Mouse (Mus musculus): ENCODE measurements around the gene Asnsd1. TPM values are rescaled to one million over a fixed set of nuclear protein-coding genes. Genes with fewer than 3 reads are reported as not detected.

The Asnsd1 gene
- polyA plus RNA-seq, 1 experiment, result 5.6 TPM

DNA sequence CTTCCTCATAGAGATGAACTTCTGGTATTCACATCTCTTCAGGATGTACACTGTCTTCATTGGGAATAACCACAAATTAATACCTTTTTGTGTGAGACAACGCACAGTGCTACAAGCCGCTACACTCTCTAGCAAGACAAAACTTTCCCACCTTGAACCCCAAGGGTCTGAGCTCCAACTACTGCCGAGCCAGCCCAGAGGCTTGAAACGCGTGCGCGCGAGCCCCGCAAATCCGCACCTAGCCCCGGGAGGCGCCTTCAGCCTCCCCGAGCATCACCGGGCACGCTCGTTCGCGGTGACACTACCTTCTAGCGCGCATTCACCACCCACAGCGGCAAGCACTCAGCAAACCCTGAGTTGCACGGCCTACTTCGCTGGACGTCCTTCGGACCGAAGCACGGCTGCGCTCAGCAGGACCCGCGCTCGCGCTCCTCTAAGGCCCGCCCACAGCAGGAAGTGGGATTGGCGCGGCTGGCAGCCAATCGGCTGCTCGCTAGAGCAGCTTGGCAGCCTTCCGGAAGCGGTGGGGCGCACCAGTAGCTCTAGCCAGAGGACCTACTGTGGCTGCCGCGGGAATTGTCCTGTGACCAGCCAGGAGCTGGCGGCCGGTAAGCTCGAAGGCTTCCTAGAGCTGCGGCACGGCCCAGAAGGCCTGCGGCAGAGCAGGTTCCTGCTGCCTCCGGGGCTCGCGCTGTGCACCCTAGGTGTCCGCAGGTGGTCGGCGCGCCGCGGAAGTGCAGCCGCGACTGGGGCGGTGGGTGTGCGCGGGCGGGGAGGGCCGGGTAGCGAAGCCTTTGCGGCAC is 55.8 kb downstream of the Asnsd1 start, which contains the start of the genes Pms1, Ormdl1 and Gm28778:
Pms1 (minus strand) TSS at position 438 of the 803 bp plus-strand sequence.
Ormdl1 (plus strand) TSS at position 515 of the 803 bp plus-strand sequence.
Gm28778 (plus strand) TSS at position 531 of the 803 bp plus-strand sequence.
- peak; percentile 80 for DNase-seq (ENCODE audit: low read depth, low spot score)
- under 1% methylated on average over 66 of the region's 66 CpGs for WGBS

Other genes with a start within 250 kb of the Asnsd1 start
- gene 1700019A02Rik, start 165.1 kb downstream of the Asnsd1 start, polyA plus RNA-seq (2012; rRNA removed), result not detected in 2 replicates
- gene Pms1, start 55.7 kb downstream of the Asnsd1 start, polyA plus RNA-seq (2012; rRNA removed), result 0.92 and 2.1 TPM in 2 replicates
- gene Ormdl1, start 55.7 kb downstream of the Asnsd1 start, polyA plus RNA-seq (2012; rRNA removed), result 10.0 and 10.8 TPM in 2 replicates
- 11.8 and 19.8 TPM in 2 replicates for gene Gm28778, start 55.6 kb downstream of the Asnsd1 start, polyA plus RNA-seq (2012; rRNA removed)
- gene Osgepl1, start 39.1 kb downstream of the Asnsd1 start, polyA plus RNA-seq (2012; rRNA removed), result 3.7 and 4.6 TPM in 2 replicates
- not detected in 2 replicates for gene Asdurf, start 133 bp downstream of the Asnsd1 start, polyA plus RNA-seq (2012; rRNA removed)
- not detected in 2 replicates for gene Gm28551, start 85 bp downstream of the Asnsd1 start, polyA plus RNA-seq (2012; rRNA removed)

All from large intestine, adult 2 months (tissue).